Mouse (Mus musculus) CD4-positive, CD25-positive, alpha-beta regulatory T cell, adult 4 months (primary cell): ENCODE measurements around the gene Slc35e1. TPM values are rescaled to one million over a fixed set of nuclear protein-coding genes. Genes with fewer than 3 reads are reported as not detected.

Experiments used
- ATAC-seq: one replicate; pipeline ENCODE4 v1.8.0; 2017
- polyA plus RNA-seq, 2 experiments: library from polyadenylated mRNA; unstranded; fragments of 100-300 nt; shearing (Covaris generic); gene quantifications; one replicate each; pipeline ENCODE4 v1.2.1; 2017

Slc35e1 gene
- polyA plus RNA-seq, 2 experiments from 2014 or later, result 6.9 to 8.8 TPM

GRCm38 (mm10) chr8:72485456-72486199 is 6.8 kb downstream of the Slc35e1 start:
- peak; percentile 26 for ATAC-seq

- peak; percentile 93 for ATAC-seq
Measured at GRCm38 (mm10) chr8:72474826-72475546, 17.4 kb downstream of the Slc35e1 start, which contains the start of gene Cherp. Cherp (minus strand) TSS chr8:72475226.

DNA sequence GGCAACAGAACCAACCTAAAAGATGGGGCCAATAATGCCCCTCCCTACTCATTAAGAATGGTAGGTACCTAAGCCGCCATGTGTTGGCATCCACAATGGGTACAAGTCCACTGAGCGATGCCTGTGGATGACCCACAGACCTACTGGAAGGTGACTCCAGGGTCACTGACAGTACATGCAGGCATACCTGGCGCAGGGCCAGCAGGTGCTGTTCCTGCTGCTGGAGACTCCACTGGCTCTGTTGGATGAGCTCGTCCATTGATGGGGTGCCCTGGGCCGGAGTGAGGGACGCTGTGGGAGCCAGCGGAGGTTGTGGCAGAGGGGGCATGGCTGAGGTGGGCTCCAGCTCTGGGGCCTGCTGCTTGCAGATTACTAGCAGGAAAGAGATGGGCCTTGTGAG is 21.7 kb downstream of the Slc35e1 start:
- ATAC-seq, result no peak

- no peak for ATAC-seq
Measured at GRCm38 (mm10) chr8:72469984-72470383, 22.4 kb downstream of the Slc35e1 start.

GRCm38 (mm10) chr8:72469243-72469642 is 23.2 kb downstream of the Slc35e1 start:
- no peak for ATAC-seq

- ATAC-seq, result no peak
Measured at GRCm38 (mm10) chr8:72464211-72464610, 28.2 kb downstream of the Slc35e1 start.

DNA sequence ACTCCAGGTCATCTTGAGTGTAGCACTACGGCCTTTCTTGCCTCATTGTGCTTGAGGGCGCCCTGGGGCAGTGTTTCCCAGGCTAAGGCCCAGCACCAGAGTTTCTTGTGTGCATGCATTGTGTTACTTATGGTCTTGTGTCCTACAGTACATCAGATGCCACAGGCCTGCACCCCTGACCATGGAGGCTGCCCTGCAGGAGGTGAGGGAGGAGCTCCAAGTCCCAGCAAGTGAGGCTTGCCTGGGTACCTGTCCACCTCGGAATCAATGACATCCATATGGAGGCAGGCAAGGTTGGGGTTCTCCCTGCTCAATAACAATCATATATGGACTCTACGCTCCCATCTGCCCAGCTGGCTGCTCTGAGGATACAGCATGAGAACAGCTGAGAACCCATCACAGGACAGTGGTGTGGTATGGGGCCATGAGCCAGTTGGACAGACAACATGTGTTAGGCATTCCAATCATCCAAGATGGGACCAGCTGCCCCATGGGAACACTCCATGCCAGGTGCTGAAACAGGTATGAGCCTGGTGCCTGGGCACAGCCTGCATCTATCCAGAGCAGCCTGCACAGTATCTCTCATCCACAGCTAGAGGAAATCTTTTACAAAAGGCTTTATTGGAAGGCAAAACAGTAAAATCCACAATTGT is 32.4 kb downstream of the Slc35e1 start:
- no peak for ATAC-seq

GRCm38 (mm10) chr8:72458457-72458856 is 34.0 kb downstream of the Slc35e1 start:
- ATAC-seq, result no peak

DNA sequence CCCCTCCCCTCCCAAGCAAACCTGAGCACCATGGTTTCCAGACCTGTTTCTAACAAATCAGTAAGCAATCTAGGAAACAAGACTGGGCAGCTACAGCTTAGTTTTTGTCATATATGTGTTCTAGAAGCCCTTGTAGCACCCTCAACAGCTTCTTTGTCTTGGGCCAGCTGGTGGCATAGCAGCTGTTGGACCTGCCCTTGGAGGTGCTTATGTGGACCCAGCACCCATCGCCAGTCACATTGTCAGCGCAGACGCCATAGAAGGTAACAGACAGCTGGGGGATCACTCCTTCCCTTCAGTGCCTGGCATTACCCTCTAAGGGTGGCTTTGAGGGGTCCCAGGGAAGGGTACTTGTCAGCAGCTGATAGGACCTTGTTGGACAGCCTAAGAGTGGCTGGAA is 34.6 kb downstream of the Slc35e1 start:
- ATAC-seq, result no peak

DNA sequence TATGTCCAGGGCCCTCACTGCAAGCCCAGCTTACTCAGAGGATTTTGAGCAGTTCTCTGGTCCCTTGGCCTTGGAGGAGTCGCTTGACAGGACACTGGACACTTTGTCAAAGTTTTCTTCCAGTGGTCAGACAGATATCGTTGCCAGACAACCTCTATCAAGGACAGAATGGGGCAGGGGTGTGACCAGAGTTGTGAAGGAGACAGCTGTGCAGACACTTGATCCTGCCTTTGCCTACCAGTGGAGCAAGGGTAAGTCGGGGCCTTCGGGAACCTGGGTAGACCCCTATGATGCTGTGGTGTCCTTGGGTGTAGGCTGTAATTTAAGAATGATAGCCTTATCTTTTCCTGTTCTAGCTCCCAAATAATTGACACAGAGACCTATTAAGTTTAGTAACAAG is 37.1 kb downstream of the Slc35e1 start:
- ATAC-seq, result no peak

DNA sequence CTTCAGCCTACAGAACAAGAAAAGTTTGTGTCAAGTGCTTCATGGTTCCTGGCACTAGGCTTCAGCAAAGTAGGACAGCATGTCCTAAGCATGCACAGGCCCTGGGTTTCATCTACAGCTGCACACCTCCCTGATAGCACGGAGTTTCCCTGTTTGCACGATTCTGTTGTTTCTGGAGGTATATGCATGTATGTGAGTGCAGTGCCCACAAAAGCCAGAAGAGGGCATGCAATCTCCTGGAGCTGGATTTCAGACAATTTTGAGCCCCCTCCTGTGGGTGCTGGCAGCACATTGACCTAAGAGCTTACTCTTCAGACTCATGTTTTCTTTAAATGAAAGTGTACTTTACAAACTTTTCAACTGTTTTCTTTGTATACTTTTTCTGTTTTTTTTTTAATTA is 38.5 kb downstream of the Slc35e1 start:
- no peak for ATAC-seq

DNA sequence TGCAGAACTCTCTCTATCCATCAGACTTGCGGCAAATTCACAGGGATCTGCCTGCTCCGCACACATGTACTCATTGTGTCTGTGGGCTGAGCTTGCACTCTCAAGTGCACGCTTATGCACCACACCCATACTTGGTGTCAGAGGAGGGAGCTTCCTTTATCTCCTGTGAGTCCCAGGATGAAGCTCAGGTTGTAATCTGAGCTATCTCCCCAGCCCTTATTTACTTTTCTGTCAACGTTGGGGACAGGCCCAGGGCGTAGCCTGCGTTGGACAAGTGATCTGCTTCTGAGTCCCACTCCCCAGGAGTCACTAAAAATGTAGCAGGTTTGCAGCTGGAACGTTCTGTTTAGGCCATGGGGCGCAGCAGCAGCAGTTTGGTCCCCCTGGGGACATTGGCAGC is 40.9 kb downstream of the Slc35e1 start:
- ATAC-seq, result no peak

DNA sequence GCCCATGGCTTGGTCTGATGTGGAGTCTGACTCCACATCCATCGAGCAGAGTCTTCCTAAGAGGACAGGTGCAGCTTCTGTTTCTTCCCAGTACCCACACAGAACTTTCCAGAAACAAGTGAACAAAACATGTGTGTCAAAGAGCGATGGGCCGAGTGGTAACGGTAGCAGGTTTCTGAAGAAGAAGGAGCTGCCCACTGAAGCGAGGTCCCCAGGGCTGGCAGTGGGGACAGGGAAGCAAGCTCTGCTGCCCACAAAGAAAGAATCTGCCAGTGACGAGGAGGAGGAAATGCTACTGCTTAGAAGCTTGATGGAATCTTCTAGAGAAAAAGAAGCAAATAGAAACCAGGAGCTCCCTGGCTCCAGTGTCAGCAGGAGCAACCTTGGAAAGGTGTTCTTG is 47.3 kb downstream of the Slc35e1 start:
- no peak for ATAC-seq

DNA sequence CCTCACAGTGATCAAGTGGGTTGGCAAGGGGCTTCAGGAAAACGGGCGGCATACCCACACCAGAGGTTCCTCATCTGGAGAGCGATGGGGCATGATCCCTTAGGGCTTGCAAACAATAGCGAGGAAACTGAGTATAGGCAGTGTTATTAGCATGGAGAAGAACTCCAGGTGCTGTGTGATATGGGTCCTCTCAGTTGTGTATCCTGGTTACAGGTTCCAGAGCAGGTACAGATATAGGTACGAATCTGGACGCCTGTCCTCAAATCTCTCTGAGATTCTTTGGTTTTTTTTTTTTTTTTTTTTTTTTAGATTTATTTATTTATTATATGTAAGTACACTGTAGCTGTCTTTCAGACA is 48.4 kb downstream of the Slc35e1 start:
- peak; percentile 18 for ATAC-seq

- peak; percentile 100 for ATAC-seq
Measured at GRCm38 (mm10) chr8:72443338-72443993, 48.9 kb downstream of the Slc35e1 start, which contains the start of the genes Calr3 and 1700030K09Rik. Calr3 (minus strand) TSS chr8:72443870. 1700030K09Rik (plus strand) TSS chr8:72443880.

DNA sequence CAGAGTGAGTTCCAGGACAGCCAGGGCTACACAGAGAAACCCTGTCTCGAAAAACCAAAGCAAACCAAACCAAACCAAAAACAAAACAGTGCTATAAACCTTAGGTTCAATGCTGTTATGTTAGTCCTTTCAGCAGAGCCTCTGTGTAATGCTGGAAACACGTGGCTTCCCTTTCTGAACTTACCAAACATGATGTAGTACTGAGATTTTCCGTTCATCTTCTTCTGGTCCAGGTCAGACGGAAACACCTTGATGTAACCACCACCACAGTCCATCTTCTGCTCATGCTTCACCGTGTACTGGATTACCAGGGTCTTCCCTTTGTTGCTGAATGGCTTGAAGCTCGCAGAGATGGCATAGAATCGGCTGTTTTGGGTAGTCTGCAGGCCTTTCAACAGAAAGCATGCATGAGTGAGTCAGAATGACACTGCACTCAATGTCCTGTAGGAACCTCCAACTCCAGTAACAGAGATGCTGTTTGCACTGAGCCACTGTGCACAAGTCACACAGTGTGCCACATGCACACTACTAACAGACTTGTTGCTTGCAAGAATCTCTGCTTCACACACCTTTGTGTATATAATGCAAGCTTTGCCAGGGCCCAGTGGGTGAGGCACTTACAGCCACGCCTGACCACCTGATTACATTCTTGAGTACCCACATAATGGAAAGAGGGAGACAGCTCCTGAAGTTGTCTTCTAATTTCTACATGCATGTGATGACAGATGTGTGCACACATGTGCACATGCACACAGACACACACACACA is 54.0 kb downstream of the Slc35e1 start:
- no peak for ATAC-seq

DNA sequence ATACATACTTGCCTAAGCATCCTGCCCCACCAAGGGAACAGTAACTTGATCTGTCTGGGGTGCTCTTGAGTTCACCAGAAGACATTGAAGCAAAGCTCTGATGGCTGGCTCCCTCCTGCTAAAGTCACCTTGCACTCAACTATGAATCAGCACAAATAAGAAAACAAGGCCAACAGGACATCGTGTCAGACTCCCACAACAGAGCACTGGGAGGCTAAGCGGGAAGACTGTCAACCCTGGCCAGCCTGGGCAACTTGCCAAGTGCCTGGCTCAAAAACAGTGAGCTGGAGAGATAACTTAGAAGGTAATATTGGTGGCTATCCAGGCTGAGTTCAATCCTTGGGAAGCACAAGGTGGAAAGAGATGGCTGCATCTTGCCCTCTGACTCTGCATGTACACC is 57.5 kb downstream of the Slc35e1 start:
- no peak for ATAC-seq

Other genes with a start within 250 kb of the Slc35e1 start
- gene Gm10282, start 187.4 kb downstream of the Slc35e1 start, polyA plus RNA-seq, result 10 to 100 TPM in 1 of 2 experiments, 1 to 10 TPM in 1; 7.1 to 12.4 TPM
- 10 to 100 TPM; 17.1 to 31.0 TPM for gene Klf2, start 173.6 kb downstream of the Slc35e1 start, polyA plus RNA-seq
- gene Eps15l1, start 71.2 kb downstream of the Slc35e1 start, polyA plus RNA-seq, result 10 to 100 TPM; 55.3 to 76.0 TPM
- gene Calr3, start 48.7 kb downstream of the Slc35e1 start, polyA plus RNA-seq, result under 1 TPM; 0.86 to 0.94 TPM
- 10 to 100 TPM in 1 of 2 experiments, 1 to 10 TPM in 1; 8.3 to 13.4 TPM for gene 1700030K09Rik, start 48.7 kb downstream of the Slc35e1 start, polyA plus RNA-seq
- gene Cherp, start 17.4 kb downstream of the Slc35e1 start, polyA plus RNA-seq, result 100 to 1,000 TPM in 1 of 2 experiments, 10 to 100 TPM in 1; 42.3 to 112 TPM
- 1 to 10 TPM; 3.6 to 6.5 TPM for gene Med26, start 55.7 kb upstream of the Slc35e1 start, polyA plus RNA-seq
- 10 to 100 TPM; 81.0 to 98.1 TPM for gene Smim7, start 78.5 kb upstream of the Slc35e1 start, polyA plus RNA-seq
- gene Tmem38a, start 79.4 kb upstream of the Slc35e1 start, polyA plus RNA-seq, result 1 to 10 TPM; 1.0 TPM
- gene Nwd1, start 154.1 kb upstream of the Slc35e1 start, polyA plus RNA-seq, result under 1 TPM in 1 of 2 experiments, not detected in 1; 0.14 TPM
- 100 to 1,000 TPM in 1 of 2 experiments, 10 to 100 TPM in 1; 75.3 to 102 TPM for gene Sin3b, start 230.7 kb upstream of the Slc35e1 start, polyA plus RNA-seq